Mouse (Mus musculus) gonadal fat pad, adult 2 months (tissue): Measurements from ENCODE around the gene Eef1g. TPM values are rescaled to one million over a fixed set of nuclear protein-coding genes. Genes with fewer than 3 reads are reported as not detected.
"Not testable (repeated sequence)": the region's sequence is repeated elsewhere in the genome, so short reads cannot be mapped to it uniquely, and the experiment has no call there.

Experiments used
- DNase-seq: peaks from one replicate; pipeline ENCODE4 v3.0.0-alpha.2; 2012; ENCODE audit warnings: low read depth
- polyA plus RNA-seq: library from polyadenylated mRNA; depleted of rRNA; stranded (reverse); fragments of >200 nt; gene quantifications from 2 replicates; pipeline ENCODE4 v1.2.3, GENCODE M21; 2012

The Eef1g gene
- polyA plus RNA-seq, 1 experiment: 302 TPM

DNA sequence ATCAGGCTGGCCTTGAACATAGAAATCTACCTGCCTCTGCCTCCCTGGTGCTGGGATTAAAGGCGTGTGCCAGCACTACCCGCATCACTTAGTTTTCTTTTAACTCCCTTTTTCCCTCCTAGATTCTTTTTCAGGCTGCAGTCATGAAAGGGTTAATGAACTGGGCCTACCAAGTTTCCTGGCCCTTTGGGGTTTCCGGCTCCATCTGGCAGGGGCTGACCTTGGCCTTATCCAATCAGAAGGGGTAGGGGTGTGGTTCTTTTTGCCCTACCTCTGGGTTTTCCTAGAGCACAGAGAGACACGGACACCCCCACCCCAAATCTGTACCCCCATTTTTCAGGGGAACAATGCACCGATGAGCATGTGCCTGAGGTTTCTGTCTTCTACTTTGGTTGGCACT is 22.1 kb upstream of the Eef1g start:
- no peak for DNase-seq

GRCm38 (mm10) chr19:8945251-8945650 is 21.6 kb upstream of the Eef1g start:
- DNase-seq: no peak

DNA sequence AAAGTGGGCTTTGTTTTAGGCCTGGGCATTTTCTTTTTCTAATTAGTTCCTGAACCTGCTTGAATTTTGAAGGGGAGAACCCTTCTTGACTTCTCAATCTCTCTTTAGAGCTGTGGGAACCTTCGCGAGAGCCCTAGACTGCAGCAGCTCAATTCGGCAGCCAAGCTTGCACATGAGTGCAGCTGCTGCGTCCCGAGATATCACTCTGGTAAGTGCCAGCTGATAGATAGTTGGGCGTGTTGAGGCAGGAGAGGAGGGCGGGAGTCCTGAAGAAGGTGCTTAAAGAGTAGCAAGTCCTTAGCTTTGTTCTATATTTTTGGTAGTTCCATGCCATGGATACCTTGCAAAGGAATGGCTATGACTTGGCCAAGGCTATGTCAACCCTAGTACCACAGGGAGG is 19.9 kb upstream of the Eef1g start:
- DNase-seq: no peak

DNA sequence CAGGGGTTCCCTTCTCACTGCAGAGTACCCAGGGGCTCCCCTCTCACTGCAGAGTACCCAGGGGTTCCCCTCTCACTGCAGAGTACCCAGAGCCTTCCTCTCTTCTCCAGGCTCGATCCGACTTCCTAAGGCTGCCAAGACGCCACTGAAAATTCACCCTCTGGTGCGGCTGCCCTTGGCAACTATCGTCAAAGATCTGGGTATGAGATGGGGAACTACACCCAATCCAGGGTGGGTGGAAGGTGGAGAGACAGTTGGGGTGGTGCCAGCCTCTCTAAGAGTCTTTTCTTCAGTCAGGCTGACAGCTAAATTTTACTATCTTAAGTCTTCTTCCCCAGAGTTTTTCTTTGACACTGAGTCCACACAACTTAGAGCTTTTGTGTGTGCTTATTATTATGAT is 16.7 kb upstream of the Eef1g start:
- no peak for DNase-seq

GRCm38 (mm10) chr19:8952241-8952640 is 14.6 kb upstream of the Eef1g start:
- no peak for DNase-seq

- DNase-seq: peak; percentile 85
Observed at GRCm38 (mm10) chr19:8953135-8954039, 13.5 kb upstream of the Eef1g start, which contains the start of gene Tut1. Tut1 (plus strand) TSS chr19:8953847.

DNA sequence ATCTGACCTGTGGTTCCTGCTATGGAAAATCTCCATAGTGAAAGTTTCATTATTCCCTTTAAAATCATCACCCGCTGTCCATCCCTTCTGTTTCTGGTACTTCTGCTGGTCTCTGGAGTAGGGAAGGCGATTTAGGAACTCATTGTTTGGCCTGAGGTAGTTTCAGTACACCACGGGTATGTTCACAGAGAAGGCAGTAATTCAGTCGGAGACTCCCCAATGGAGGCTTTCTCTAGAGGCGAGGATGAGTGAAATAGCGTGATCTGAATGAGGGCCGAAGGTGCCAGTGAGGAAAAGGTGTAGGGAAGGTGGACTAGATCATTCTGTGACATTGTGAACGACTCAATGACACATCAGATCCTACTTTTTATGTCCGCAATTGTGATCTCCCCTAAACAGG is 12.7 kb upstream of the Eef1g start:
- no peak for DNase-seq

DNA sequence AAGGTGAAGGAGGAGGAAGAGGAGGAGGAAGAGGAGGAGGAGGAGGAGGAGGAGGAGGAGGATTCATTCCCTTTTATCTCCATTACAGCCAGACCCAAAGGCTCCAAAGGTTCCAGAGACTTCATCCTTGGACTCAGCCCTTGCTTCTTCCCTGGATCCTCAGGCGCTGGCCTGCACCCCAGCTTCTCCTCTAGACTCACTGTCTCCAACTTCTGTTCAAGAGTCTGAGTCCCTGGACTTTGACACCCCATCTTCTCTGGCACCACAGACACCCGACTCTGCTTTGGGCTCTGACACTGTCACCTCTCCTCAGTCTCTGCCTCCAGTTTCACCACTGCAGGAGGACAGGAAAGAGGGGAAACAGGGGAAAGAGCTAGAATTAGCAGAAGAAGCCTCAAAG is 4.6 kb upstream of the Eef1g start:
- DNase-seq: no peak

DNA sequence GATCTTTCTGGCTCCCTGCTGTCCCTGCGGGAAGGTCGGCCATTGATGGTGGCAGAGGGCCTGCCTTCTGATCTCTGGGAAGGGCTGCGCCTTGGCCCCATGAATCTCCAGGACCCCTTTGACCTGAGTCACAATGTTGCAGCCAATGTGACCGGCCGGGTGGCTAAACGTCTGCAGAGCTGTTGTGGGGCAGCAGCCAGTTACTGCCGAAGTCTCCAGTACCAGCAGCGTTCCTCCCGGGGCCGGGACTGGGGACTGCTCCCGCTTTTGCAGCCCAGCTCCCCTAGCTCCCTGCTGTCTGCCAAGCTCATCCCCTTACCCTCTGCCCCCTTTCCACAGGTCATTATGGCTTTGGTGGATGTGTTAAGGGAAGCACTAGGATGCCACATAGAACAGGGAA is 1.8 kb upstream of the Eef1g start:
- DNase-seq: no peak

GRCm38 (mm10) chr19:8965771-8966170 is 1.1 kb upstream of the Eef1g start:
- DNase-seq: no peak

DNA sequence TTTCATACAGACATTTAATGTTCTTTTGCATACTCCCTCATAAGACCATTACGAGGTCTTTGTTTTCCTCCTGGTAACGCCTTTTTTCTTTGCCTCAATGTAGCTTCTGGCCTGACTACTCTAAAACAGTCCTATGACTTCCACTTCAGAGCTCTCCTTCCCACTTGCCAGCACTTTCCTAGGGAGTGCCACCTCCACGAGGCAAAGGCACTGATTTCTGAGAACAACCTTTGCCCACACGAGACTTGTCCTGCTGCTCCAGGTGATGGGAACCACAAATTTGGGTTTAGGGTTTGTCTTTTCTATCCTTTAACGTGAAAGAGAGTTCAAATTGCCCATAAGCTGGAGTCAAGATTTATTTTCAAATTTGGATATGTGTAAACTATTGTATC is 647 bp upstream of the Eef1g start:
- no peak for DNase-seq

GRCm38 (mm10) chr19:8967373-8967743 is 517 bp downstream of the Eef1g start:
- DNase-seq: no peak

DNA sequence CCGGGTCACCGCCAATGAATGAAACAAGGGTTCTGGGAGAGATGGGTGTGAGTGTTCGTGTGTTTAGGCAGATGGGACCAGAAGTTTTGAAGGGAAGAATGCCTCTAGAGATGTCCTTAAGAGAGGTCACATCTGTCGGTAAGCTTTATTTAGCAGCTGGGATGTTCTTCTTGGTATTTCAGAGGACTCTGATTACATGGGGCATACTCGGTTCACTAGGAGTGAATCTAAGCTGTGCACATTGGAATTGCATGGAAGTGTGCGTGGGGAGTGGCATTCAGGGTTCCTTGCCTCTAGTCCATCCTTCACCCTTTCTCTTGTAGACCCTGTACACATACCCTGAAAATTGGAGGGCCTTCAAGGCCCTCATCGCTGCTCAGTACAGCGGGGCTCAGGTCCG is 1.1 kb downstream of the Eef1g start:
- no peak for DNase-seq

DNA sequence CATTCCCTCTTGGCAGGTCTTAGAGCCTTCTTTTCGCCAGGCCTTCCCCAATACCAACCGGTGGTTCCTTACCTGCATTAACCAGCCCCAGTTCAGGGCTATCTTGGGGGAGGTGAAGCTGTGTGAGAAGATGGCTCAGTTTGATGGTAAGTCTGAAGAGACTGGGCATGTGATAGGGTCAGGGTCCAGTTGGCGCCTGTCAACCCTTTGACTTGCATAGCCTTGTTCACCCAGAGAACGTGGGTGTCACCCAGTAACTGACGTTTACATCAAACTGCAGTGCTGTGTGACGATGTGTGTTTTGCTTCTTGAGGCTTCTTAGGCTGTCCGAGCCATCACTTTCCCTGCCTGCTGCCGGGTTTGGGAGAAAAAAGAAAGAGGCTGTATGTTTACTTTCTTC is 5.7 kb downstream of the Eef1g start:
- not testable (repeated sequence) for DNase-seq

GRCm38 (mm10) chr19:8974638-8975037 is 7.8 kb downstream of the Eef1g start:
- DNase-seq: no peak

DNA sequence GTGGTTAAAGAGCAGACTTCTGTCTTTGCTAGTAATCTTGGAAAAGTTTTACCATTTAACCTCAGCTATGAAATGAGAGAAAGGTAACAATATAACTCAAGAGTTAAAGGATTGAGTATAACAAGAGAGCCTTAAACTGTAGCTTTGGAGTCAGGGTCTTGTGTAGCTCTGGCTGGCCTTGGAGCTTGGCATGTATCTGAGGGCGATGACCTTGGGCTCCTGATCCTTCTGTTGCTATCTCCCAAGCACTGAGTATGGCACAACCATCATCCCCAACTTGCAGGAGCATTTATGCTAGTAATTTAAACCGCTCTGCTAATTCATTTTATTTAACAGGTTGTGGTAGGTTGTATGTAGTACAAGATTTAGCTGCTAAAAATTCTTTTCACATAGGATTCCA is 8.7 kb downstream of the Eef1g start:
- no peak for DNase-seq

GRCm38 (mm10) chr19:8976535-8976934 is 9.7 kb downstream of the Eef1g start:
- DNase-seq: no peak

DNA sequence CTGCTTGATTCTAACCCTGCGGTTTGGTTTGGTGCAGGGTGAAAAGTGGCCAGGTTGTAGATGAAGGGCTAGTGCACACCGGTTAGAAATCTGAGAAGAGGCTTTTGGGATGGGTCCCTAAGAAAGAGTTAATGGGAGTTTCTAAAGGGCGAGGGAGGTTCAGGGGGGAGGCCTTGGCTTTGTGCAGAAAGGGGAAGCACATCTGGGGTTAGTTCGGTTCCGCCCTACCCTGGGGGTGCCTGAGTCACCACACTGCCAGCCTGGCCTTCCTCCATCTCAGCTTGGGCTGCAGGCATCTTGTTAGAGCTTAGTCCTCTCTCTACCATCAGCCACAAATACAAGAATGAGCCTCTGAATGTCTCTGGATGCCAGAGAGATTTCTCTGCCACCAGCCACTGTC is 13.9 kb downstream of the Eef1g start:
- no peak for DNase-seq

GRCm38 (mm10) chr19:8981450-8982168 is 14.8 kb downstream of the Eef1g start:
- no peak for DNase-seq

DNA sequence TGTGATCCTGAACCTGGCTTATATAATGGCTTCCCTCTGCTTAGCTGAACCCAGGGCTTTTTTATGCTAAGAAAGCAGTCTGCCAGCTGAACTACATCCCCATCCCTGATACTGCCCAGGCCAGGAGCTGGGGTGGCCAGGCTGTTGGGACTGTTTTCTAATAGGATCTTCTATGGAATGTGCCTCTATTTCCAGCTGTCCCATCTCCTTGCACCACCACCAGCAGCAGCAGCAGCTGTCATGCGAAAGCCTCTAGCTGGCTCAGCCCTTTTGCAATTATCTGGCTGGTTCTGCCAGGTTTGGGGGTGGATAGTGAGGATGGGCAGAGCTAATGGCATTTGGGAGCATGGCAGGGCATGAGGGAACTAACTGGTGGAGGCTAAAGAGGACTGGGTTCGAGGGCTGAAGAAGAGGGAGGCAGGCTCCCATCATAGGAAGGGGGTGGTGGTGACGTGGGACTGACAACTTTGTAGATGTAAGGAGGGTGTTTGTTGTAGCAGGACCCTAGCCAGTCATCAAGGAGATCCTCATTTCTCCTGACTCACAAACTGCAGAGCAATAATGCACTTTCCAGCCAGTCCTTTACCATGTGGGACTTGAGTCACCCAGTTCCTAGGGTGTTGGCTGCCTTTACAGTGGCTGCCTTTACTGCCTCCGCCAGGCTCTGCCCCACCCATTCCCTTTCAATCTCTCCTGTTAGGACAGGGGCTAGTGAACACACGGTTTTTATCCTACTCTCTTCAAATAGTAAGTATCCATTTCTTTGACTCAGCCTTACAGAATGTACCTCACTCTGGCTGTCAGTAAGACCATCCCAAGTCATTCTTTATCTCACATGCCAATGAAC is 15.7 kb downstream of the Eef1g start:
- DNase-seq: no peak

DNA sequence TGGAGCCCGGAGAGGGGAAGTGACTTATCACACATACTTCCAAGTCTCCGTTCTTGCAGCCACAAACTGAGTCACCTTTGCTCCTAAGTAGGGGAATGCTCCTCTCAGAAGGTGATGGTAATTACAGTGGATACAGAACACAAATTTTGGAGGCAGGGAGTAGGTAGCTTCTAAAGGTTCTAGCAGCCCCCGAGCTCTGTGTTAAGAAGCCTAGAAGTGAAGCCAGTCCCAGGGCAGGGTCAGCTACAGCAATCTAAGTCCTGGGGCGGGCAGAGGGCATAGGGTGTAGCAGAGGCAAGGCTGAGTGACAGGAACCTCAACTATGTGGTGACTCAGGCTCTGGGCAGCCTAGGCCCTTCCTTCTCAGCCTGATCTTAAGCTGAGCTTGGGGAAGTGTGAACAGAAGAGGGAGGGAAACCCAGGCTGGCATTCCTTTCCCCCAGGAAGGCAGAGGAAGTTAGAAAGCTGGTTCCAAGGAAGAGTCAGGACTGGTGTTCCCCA is 16.4 kb downstream of the Eef1g start:
- DNase-seq: no peak

DNA sequence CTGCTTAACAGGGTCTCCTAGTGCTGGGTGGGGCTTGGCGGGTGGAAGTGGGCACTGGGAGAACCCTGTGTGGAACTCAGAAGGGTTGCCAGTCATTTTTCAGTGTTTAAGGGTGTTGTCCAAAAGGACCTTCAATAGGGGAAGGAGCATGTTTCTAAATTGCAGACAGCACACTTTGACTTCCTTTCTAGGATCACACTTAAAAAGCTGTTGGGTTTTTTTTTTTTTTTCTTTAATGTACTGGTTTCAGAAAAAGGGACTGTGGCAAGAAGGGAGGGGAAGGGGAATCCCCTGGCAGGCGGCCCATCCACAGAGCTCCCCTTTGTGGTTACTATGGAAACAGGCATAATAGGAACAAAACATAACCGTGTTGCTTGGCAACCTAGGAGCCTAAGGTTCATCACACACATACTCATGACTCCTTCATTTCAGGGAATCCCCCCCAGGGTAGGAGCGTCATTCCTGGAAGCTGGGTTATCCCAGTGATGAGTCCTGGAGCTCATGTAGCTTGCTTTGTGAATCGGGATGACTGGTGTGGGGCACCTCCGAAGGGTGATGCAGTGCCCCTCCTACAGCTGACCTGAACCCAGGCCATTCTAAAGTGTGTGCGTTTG is 17.5 kb downstream of the Eef1g start:
- no peak for DNase-seq
